Mouse (Mus musculus) MEL (cell line): ENCODE measurements around the gene Ywhab.

Experiments
- BHLHE40 ChIP-seq: IDR thresholded peaks from 2 replicates; pipeline ENCODE4 v1.6.1; 2012; ENCODE audit warnings: low read depth, mild to moderate bottlenecking, inconsistent platforms, low read length, improper control_type of control experiment, borderline replicate concordance
- CTCF ChIP-seq, 3 experiments: IDR thresholded peaks in 2 of 3; conservative IDR thresholded peaks in 1 of 3; 2 replicates each; pipeline ENCODE4 v1.5.1; 2011 to 2012; ENCODE audit warnings: low read length in 3 of 3, low read depth in 2 of 3, mild to moderate bottlenecking in 2 of 3, improper control_type of control experiment in 1 of 3, inconsistent platforms in 1 of 3, mixed read lengths in 1 of 3, moderate library complexity in 1 of 3; ENCODE audit not compliant: control insufficient read depth in 1 of 3, insufficient read depth in 1 of 3, poor library complexity in 1 of 3, severe bottlenecking in 1 of 3
- E2F4 ChIP-seq: IDR thresholded peaks from 2 replicates; pipeline ENCODE4 v1.6.1; 2011; ENCODE audit warnings: low read depth, low read length, improper control_type of control experiment, borderline replicate concordance
- EP300 ChIP-seq, 2 experiments: IDR thresholded peaks; 2 replicates each; pipeline ENCODE4 v1.6.1; 2011; ENCODE audit warnings: improper control_type of control experiment in 2 of 2, low read length in 2 of 2, low read depth in 1 of 2, mild to moderate bottlenecking in 1 of 2
- GATA1 ChIP-seq: IDR thresholded peaks from 2 replicates; pipeline ENCODE4 v1.6.1; 2011; ENCODE audit warnings: low read depth, low read length, improper control_type of control experiment
- KAT2A ChIP-seq: conservative IDR thresholded peaks from 2 replicates; pipeline ENCODE4 v1.6.1; 2012; ENCODE audit warnings: low read depth, low read length, improper control_type of control experiment, inconsistent platforms
- MAX ChIP-seq: IDR thresholded peaks from 2 replicates; pipeline ENCODE4 v1.6.1; 2011; ENCODE audit warnings: low read length, improper control_type of control experiment
- MXI1 ChIP-seq: IDR thresholded peaks from 2 replicates; pipeline ENCODE4 v1.6.1; 2011; ENCODE audit warnings: mild to moderate bottlenecking, low read depth, low read length, improper control_type of control experiment
- MYC ChIP-seq: IDR thresholded peaks from 2 replicates; pipeline ENCODE4 v1.6.1; 2011; ENCODE audit warnings: low read depth, mild to moderate bottlenecking, low read length, improper control_type of control experiment, moderate library complexity
- NELFE ChIP-seq: IDR thresholded peaks from 2 replicates; pipeline ENCODE4 v1.6.1; 2011; ENCODE audit warnings: low read depth, low read length, improper control_type of control experiment
- POLR2A ChIP-seq, 2 experiments: IDR thresholded peaks; 2 replicates each; pipeline ENCODE4 v1.6.1; 2011 to 2012; ENCODE audit warnings: low read length in 2 of 2, mild to moderate bottlenecking in 2 of 2, control low read depth in 1 of 2, improper control_type of control experiment in 1 of 2, low read depth in 1 of 2, moderate library complexity in 1 of 2; ENCODE audit not compliant: control insufficient read depth in 1 of 2, insufficient read depth in 1 of 2, poor library complexity in 1 of 2
- SIN3A ChIP-seq: IDR thresholded peaks from 2 replicates; pipeline ENCODE4 v1.6.1; 2012; ENCODE audit warnings: low read length, improper control_type of control experiment, inconsistent platforms
- USF1 ChIP-seq: IDR thresholded peaks from 2 replicates; pipeline ENCODE4 v1.6.1; 2014; ENCODE audit warnings: low read depth, mild to moderate bottlenecking, inconsistent platforms, low read length, improper control_type of control experiment, moderate library complexity

GRCm38 (mm10) chr2:164007987-164008545 is 13.3 kb downstream of the Ywhab start:
- TF ChIP-seq EP300 (IDR thresholded peaks at IDR 0.05; ENCODE audit: low read depth in 1 of 2, low read length in 2 of 2) (no peak), USF1 (no peak), GATA1 (no peak), NELFE (no peak), BHLHE40 (no peak), MYC (no peak), CTCF (IDR thresholded peaks at IDR 0.05 in 2 of 3, conservative IDR thresholded peaks at IDR 0.05 in 1 of 3; ENCODE audit: control insufficient read depth in 1 of 3, insufficient read depth in 1 of 3, low read depth in 2 of 3, low read length in 3 of 3, poor library complexity in 1 of 3, severe bottlenecking in 1 of 3) (no peak), SIN3A (no peak), E2F4 (no peak), MXI1 (no peak), POLR2A (IDR thresholded peaks at IDR 0.05; ENCODE audit: control insufficient read depth in 1 of 2, insufficient read depth in 1 of 2, low read depth in 1 of 2, low read length in 2 of 2, poor library complexity in 1 of 2) (no peak), KAT2A (no peak), MAX (no peak)
